Mouse (Mus musculus) heart, postnatal 25 days (tissue): ENCODE measurements around the gene Psme1. TPM values are rescaled to one million over a fixed set of nuclear protein-coding genes. Genes with fewer than 3 reads are reported as not detected.

ENCODE experiments used
- DNase-seq: peaks from one replicate; pipeline ENCODE4 v3.0.0; 2022; ENCODE audit warnings: low spot score
- intact Hi-C: fragments of 180-260 bp; cut with DNase I; formaldehyde crosslinking; loops from one replicate; pipeline ENCODE4 v1.15.1; 2025
- total RNA-seq, 2 experiments: library from RNA; stranded (reverse); gene quantifications; 2 replicates each; pipeline ENCODE4 v1.2.3; 2021

Psme1 gene
- total RNA-seq, 2 experiments from 2014 or later: 249 to 283 TPM

DNA sequence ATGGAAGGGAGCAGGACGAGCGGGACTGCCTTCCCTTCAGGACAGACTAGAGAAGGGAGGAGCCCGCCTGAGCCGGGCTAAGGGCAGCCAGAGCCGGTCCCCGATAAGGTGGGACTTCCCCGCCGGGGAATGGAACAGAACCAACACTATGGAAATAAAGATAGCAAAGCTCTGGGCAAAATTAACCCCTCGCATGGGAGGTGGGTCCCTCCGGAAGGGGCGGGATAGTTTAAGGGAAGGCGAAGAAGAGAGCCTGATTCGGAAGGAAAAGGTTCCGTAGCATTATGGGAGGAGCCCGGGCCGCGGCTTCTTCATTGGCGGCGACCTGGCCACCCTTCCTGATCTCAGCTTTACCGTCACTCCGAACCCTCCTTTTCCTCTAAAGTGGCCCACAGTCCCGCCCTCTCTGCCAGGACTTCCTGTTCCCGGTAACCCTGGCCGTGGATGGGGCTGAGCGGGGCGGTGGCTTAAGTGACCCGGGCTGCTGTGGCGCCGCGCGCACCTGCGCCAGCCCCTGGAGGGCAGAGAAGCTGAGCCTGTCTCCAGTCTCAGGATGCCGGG is 13.5 kb downstream of the Psme1 start, which contains the start of gene Rnf31:
Gene Rnf31 (plus strand): TSS at position 378 of the 561 bp plus-strand sequence.
- intact Hi-C loops: loop anchor here (2.0 kb wide), 1 partner anchor 29 kb away; no protein-coding TSS in a partner anchor
- peak; percentile 95 for DNase-seq

DNA sequence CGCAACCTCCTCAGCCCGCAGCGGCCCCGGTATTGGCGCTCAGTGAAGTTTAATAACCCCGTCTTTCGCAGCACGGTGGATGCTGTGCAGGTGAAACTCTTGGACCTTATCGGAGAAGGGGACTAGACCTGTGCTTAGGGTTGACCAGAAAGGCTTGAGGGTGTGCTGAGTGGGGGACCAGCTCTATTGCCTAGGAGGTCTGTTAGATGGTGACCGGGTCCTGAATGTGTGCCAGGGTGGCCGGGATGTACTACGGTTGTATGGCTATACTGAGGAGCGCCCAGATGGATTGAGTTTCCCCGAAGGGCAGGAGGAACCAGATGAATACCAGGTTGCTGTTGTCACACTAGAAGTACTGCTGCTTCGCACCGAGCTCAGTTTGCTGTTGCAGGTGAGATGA is 14.3 kb downstream of the Psme1 start:
- intact Hi-C loops: loop anchor here (1.0 kb wide), 1 partner anchor 11 kb away; the partner anchor contains the start of gene Irf9
- no peak for DNase-seq

DNA sequence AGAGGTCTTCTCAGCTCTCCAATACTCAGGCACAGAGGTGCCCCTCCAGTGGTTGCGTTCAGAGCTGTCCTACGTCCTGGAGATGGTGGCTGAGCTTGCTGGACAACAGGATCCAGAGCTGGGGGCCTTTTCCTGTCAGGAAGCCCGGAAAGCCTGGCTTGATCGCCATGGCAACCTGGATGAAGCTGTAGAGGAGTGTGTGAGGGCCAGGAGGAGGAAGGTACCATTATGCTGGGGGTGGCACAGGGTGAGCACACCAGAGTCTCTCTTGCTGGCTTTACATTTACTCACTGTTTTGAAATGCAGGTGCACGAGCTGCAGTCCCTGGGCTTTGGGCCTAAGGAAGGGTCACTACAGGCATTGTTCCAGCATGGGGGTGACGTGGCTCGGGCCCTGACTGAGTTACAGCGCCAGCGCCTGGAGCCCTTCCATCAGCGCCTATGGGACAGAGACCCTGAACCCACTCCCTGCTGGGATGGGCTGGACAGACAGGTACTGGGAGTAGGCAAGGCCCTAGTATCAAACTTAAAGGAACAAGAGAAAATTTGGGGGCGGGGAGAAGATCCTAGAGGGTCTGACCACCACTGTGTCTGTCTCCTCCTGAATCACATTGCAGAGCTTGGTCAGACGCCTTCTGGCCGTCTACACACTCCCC is 18.2 kb downstream of the Psme1 start:
- intact Hi-C loops: no loop called here
- DNase-seq: no peak

DNA sequence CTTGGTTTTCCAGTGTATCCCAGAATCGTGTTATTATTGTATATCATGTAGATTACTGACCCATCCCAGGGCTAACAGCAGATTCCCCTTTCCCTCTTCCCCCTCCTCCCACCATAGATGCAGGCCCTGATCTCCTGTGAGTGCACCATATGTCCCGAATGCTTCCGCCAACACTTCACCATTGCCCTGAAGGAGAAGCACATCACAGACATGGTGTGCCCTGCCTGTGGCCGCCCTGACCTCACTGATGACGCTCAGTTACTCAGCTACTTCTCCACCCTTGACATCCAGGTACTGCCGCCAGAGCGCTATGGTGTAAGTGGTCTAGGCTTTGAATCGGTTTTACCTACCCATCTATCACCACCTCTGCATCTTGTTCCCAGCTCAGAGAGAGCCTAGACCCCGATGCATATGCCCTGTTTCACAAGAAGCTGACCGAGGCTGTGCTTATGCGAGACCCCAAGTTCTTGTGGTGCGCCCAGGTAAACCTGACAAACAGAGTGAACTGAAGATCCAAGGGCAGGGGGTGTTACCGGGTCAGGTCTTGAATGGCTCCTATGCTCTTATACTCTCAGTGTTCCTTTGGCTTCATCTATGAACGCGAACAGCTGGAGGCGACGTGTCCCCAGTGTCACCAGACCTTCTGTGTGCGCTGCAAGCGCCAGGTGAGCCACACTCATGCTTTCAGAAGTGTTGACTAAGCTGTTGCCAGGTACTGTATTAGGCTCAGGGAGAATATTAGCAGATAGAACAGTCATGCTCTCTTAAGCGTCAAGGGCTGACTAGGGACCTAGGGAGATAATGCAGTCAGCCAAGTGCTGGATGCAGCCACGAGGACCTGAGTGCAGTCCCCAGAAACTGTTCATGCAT is 20.8 kb downstream of the Psme1 start:
- intact Hi-C loops: no loop called here
- DNase-seq: no peak

DNA sequence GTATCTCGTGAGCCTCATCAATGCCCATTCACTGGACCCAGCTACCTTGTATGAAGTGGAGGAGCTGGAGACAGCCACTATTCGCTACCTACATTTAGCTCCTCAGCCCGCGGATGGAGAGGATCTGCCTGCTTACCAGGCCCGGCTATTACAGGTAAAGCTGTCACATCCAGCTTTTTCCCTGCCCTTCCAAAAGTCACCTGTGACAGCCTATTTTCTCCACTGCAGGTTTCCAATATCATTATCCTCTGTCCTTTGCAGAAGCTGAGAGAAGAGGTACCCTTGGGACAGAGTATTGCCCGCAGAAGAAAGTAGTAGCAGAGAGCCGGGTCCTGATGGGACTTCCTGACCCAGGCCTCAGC is 25.3 kb downstream of the Psme1 start, which contains the start of gene Irf9:
Gene Irf9 (plus strand): TSS at position 301 of the 362 bp plus-strand sequence.
- DNase-seq: no peak
- intact Hi-C loops: loop anchor here (1.0 to 5.0 kb wide), 3 partner anchors 11 to 106 kb away; partner anchors contain the start of genes A730061H03Rik and Dcaf11

DNA sequence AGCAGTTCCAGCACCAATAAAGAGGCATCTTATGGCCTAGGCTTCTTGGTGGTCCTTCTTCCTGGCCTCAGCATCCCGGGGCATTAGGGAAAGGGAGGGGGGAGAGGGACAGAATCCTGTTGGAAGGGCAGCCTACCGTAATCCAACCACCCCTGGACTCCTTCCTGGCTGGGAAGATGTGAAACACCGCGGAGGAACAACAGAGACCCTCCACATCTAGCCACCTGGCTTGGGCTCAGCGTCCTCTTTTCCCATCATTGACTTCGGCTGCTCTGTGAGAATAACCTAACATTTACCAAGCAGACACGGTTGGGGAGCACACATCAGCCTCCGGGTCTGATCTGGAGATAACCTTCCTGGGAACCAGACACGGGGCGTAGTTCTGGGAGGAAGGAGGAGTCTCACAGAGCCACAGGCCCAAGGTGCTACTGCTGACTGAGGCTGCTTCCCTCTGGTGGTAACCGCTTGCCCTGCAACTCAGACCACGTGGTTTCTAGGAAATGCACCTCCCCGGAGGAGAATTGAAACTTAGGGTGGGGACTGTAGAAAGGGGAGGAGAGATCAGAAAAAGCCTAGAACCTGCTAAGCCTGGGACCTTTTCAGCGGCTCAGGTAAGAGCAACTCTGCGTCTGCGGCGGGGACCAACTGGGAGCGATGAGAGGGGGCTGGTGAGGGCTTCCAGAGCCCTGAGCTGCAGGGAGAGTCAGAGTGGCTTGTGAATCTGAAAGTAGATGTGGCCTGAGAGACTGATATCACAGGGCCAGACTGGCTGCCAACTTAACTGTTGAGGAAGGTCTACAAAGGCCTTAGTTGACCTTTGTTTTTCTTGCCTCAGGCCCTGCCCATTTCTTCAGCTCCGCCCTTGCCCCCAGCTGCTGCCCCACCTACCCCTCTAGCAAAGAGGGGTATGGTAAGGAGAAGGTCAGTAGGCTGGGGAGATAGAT is 26.0 kb downstream of the Psme1 start:
- intact Hi-C loops: loop anchor here (1.0 to 5.0 kb wide), 3 partner anchors 12 to 107 kb away; partner anchors contain the start of genes A730061H03Rik and Dcaf11
- peak; percentile 87 for DNase-seq

DNA sequence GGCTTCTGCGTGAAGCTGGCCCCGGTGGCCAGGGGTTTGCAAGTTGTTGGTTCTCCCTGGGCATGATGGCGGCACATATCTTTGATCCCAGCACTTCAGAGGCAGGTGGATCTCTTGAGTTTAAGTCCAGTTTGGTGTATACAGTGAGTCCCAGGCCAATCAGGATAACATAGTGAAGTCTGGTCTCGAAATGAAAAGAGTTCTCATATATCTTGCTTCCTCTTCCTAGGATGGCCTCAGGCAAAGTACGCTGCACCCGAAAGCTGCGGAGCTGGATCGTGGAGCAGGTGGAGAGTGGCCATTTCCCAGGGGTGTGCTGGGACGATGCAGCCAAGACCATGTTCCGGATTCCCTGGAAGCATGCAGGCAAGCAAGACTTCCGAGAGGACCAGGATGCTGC is 26.9 kb downstream of the Psme1 start:
- no peak for DNase-seq
- intact Hi-C loops: loop anchor here (5.0 kb wide), 2 partner anchors 43 to 108 kb away; partner anchors contain the start of genes A730061H03Rik and Dcaf11

DNA sequence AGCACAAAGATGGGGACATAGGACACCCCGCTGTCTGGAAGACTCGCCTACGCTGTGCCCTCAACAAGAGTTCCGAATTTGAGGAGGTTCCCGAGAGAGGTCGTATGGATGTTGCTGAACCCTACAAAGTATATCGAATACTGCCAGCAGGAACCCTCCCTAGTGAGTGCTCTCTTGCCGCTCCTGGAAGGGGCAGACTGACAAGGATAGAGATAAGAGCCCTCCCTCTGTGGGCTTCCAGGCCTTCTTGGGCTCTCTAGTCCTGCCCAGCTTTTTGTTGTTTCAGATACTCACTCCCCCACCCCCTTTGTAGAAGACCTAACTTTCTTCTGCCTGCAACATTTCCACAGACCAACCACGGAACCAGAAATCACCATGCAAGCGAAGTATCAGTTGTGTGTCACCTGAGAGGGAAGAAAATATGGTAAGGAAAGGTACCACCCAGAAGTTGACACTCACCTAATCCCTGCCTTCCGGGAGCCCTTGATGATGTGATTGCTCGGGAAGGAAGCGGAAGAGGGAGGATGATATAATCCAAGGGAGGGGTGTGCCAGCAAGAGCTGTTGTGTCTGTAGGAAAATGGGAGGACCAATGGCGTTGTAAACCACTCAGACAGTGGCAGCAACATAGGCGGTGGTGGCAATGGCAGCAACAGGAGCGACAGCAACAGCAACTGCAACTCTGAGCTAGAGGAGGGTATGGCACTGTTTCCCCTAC is 28.0 kb downstream of the Psme1 start:
- no peak for DNase-seq
- intact Hi-C loops: no loop called here

DNA sequence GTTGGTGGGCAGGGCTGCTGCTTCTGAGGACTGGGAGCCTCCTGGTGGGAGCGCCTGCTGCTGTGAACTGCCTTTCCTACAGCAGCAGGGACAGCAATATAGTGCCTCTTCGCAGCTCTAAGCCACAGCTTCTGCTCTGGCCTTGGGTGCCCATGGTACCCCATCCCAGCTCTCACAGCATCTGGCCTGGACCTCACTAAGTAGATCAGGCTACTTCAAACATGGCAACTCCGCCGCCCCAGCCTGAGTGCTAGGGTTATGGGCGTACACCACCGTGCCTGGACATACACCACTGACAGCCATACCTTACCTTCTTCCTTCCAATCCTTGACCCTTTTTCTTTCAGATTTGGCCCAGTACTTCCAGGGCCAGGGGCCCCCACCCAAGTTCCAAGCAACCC is 30.4 kb downstream of the Psme1 start:
- intact Hi-C loops: no loop called here
- DNase-seq: no peak

DNA sequence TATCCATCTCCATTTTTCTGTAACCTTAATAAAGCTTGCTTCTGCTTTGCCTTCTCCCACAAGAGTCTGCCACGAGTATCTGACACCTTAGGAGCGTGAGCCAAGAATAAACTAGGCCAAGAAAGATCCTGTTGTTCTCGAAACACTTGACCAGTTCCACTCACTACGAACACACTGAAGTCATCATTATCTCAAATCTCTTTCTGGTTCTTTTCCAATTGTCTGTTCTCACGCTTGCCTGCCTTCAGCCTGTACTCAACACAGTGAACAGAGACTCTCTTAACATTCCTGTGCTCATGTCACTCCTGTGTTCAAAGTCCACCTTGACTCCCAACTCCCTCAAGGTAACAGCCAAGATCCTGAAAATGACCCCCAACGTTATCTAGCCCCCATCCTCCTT is 35.4 kb downstream of the Psme1 start:
- DNase-seq: no peak
- intact Hi-C loops: no loop called here

DNA sequence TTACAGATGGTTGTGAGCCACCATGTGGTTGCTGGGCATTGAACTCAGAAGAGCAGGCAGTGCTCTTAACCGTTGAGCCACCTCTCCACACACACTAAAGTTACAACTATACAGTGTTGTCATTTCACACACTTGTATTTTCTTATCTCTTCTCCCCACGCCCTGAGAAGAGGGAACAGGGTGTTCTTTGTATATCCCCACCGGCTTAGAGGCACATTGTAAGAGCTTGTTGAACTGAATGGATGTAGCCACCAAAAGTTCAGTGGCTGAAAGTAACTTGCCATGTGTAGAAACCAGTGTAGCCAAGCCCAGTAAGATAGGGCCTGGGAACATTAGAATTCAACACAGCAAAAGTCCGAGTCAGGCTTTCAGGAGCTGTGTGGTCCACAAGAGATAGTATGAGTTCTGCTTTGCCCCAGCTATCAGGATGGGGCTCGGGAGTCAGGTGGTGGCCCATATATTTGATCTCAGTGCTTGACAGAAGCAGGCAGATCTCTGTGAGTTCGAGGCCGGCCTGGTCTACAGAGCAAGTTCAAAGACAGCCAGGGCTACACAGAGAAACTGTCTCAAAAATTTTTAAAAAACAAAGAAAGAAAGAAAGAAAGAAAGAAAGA is 36.7 kb downstream of the Psme1 start:
- no peak for DNase-seq
- intact Hi-C loops: no loop called here

DNA sequence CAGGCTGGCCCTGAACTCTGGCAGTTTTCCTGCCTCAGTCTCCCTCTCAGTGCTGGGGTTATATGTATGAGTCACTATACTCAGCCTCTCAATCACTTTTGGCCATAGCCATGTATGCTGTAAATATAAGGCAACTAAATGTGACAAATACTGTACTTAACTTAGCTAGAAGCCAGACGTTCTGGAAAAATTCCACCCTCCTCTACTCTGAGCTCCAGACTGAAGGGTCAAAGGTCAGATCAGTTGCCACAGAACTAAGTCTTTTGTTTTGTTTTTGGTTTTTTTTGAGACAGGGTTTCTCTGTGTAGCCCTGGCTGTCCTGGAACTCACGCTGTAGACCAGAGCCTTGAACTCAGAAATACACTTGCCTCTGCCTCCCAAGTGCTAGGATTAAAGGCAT is 38.0 kb downstream of the Psme1 start:
- intact Hi-C loops: no loop called here
- DNase-seq: no peak

DNA sequence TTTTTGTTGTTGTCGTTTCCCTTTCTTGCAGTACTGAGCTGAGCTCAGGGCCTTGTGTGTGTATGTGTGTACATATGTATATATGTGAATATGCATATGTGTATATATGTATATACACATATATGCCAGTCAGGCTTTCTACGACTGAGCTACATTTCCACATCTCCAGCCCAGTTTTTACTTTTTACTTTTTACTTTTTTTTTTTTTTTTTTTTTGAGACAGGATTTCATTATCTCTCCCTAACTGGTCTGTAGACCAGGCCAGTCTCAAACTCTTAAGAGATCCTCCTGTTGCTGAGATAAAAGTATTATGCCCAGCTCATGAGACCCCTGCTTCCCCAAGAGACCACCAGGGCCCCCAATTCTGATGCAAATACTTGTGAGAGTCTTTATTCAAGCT is 38.9 kb downstream of the Psme1 start:
- intact Hi-C loops: no loop called here
- no peak for DNase-seq

DNA sequence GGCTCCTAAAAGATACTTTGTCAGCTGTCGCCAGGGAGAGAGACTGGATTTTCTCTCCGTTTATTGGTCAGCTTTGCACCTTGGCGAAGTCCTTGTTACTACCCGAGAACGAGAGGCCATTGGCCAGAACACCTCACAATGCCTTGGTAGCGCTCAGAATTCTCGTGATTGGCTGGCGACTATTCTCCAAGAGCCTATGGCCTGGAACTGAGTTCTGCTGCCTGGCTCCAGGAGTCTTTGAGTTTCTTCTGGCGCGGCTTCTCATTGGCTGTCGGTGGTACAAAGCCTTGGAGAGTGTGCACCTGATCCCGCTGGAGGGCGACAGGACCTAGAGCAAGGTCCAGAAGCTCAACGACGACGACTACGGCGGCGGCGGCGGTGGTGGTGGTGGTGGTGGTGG is 39.9 kb downstream of the Psme1 start, which contains the start of gene Rec8:
Gene Rec8 (plus strand): TSS at position 216 of the 400 bp plus-strand sequence.
- intact Hi-C loops: no loop called here
- DNase-seq: no peak

DNA sequence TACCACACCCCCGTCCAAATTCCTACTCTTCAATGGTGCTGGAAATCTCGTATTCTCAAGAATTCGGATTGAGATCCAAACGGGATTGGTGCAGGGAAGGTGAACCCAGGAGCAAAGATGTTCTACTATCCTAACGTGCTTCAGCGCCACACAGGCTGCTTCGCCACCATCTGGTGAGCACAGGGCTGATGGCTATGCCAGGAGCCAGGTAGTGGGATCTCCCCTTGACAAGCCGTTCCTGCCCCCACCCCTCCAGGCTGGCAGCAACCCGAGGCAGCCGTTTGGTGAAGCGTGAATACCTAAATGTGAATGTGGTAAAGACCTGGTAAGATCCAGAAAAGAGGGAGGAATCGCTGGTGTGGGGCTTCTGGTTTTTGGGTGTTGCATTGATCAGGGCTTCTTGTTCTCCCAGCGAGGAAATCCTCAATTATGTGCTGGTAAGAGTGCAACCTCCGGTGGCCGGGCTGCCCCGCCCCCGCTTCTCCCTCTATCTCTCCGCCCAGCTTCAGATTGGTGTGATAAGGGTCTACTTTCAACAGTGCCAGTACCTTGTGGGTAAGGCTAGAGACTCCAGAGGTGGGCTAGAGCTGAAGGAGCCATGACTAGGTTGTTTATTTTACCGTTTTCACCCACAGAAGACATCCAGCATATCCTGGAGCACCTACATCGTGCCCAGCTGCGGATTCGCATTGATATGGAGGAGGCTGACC is 40.7 kb downstream of the Psme1 start:
- DNase-seq: no peak
- intact Hi-C loops: no loop called here

DNA sequence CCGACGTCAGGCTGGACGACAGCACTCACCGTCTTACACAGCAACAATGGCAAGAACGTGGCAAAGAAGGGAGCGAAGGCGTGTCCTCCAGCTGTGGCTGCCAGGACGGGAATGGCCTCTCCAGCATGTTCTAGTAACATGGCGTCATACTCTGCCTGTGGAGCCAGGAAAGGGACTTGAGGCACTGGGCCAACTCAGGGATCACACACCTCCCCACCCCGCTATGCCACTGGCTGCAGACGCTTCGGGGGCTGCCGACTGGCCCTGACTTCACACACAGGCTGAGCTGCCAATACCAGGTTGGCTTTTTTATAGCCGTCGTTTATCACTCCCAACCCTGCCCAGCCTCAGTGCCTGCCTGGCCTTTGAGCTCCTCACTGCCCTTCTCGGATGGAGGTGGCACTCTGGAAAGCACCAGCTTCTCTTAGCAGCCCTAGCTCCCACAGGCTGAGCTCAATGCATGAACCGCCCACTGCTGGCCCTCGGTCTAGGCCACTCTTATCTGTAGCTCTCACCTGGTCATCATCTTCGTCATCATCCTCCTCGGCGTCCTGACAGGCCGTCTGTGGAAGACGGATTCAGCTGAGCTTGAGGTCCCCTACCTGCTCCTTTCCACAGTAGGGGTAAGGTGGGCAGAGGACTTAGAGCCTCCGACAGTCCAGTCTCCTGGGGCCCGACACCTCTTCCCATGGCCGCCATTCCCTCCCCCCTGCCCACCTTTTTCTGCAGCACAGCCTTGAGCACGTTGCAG is 50.3 kb downstream of the Psme1 start:
- no peak for DNase-seq

DNA sequence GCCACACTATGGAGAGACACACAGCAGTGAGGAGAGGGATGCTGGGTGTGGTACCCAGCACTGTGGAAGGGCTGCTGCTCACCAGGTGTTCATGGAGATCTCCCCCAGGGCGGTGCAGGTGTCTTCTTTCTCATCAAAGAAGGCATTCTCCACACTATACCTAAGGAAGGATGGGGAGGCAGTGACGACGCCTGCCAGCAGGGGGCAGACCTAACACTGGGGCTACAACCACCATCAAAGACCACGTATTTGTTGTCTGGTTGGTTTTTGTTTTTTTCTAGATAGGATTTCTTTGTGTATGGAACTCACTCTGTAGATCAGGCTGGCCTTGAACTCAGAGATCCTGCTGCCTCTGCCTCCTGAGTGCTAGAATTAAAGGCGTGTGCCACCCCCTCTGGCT is 51.4 kb downstream of the Psme1 start:
- no peak for DNase-seq
- intact Hi-C loops: loop anchor here (2.0 to 5.0 kb wide), 2 partner anchors 113 to 128 kb away; partner anchors contain the start of gene Cideb

More for the DNA sequence above, 50.3 kb downstream of the Psme1 start:
- intact Hi-C loops: loop anchor here (2.0 to 5.0 kb wide), 2 partner anchors 115 to 129 kb away; partner anchors contain the start of gene Cideb
